Mouse (Mus musculus): ENCODE data around the gene Col11a1.

Col11a1 gene

GRCm38 (mm10) chr3:114029971-114030635, at the start of gene Col11a1:
TSS of gene Col11a1 (plus strand) at chr3:114030540.
- DNase-seq (ENCODE audit: low read depth, low spot score), result peak; percentile 55

- no peak for DNase-seq (ENCODE audit: low read depth, low spot score)
Observed at GRCm38 (mm10) chr3:113990936-113991335, 39.4 kb upstream of the Col11a1 start.

GRCm38 (mm10) chr3:114030886-114031285, 546 bp downstream of the Col11a1 start:
- no peak for DNase-seq (ENCODE audit: low read depth, low spot score)

GRCm38 (mm10) chr3:114031351-114032213, 1.2 kb downstream of the Col11a1 start:
- no peak for DNase-seq (ENCODE audit: low read depth, low spot score)

- no peak for DNase-seq (ENCODE audit: low read depth, low spot score)
Observed at GRCm38 (mm10) chr3:114032333-114032732, 2.0 kb downstream of the Col11a1 start.

GRCm38 (mm10) chr3:114052406-114052805, 22.1 kb downstream of the Col11a1 start:
- no peak for DNase-seq (ENCODE audit: low read depth, low spot score)

- no peak for DNase-seq (ENCODE audit: low read depth, low spot score)
Observed at GRCm38 (mm10) chr3:114053501-114053900, 23.2 kb downstream of the Col11a1 start.

GRCm38 (mm10) chr3:114065123-114065522, 34.8 kb downstream of the Col11a1 start:
- no peak for DNase-seq (ENCODE audit: low read depth, low spot score)

GRCm38 (mm10) chr3:114065587-114065986, 35.2 kb downstream of the Col11a1 start:
- no peak for DNase-seq (ENCODE audit: low read depth, low spot score)

GRCm38 (mm10) chr3:114099335-114099734, 69.0 kb downstream of the Col11a1 start:
- no peak for DNase-seq (ENCODE audit: low read depth, low spot score)

- no peak for DNase-seq (ENCODE audit: low read depth, low spot score)
Observed at GRCm38 (mm10) chr3:114107099-114107498, 76.8 kb downstream of the Col11a1 start.

- no peak for DNase-seq (ENCODE audit: low read depth, low spot score)
Observed at GRCm38 (mm10) chr3:114147140-114147539, 116.8 kb downstream of the Col11a1 start.

- DNase-seq (ENCODE audit: low read depth, low spot score), result no peak
Observed at GRCm38 (mm10) chr3:114197964-114198750, 167.8 kb downstream of the Col11a1 start.

GRCm38 (mm10) chr3:114212255-114212654, 181.9 kb downstream of the Col11a1 start:
- no peak for DNase-seq (ENCODE audit: low read depth, low spot score)

GRCm38 (mm10) chr3:114216105-114216504, 185.8 kb downstream of the Col11a1 start:
- DNase-seq (ENCODE audit: low read depth, low spot score), result no peak

GRCm38 (mm10) chr3:114229501-114229900, 199.2 kb downstream of the Col11a1 start:
- DNase-seq (ENCODE audit: low read depth, low spot score), result no peak

Measured in WW6 (cell line).